Mouse (Mus musculus): Measurements from ENCODE around the gene Reps1. TPM values are rescaled to one million over a fixed set of nuclear protein-coding genes. Genes with fewer than 3 reads are reported as not detected.

The Reps1 gene
- polyA plus RNA-seq, 1 experiment from 2014 or later = 26.7 TPM

GRCm38 (mm10) chr10:18056391-18056745, 707 bp downstream of the Reps1 start:
- H3K27me3 ChIP-seq (ENCODE audit: control insufficient read depth, insufficient read depth, low read length) = no peaks in the 10 kb centered on the region
- no peaks in the 10 kb centered on the region for H3K36me3 ChIP-seq (ENCODE audit: control insufficient read depth, insufficient read depth, low read length)
- H3K9me3 ChIP-seq (ENCODE audit: control insufficient read depth, low read depth, low read length) = no peaks in the 10 kb centered on the region
- H3K27ac ChIP-seq (ENCODE audit: low read length) = peak overlapping the region; percentile 89; the same call in 1 of the 2 replicates
- ATAC-seq (ENCODE audit: insufficient number of reproducible peaks, insufficient read depth, low FRiP score, low read depth) = no peak
- peak overlapping the region; percentile 98 for H3K4me3 ChIP-seq (ENCODE audit: low read depth, low read length)
- H3K4me2 ChIP-seq (replicated peaks; ENCODE audit: low read depth, low read length) = peak overlapping the region; percentile 54
- under 1% methylated on average over 8 of the region's 8 CpGs for WGBS
- H3K9ac ChIP-seq (replicated peaks; ENCODE audit: low read depth, low read length) = peak overlapping the region; percentile 92
- peaks cover 15% of the 10 kb centered on the region; the same call in 1 of the 2 replicates for H3K4me1 ChIP-seq (ENCODE audit: control insufficient read depth, insufficient read depth, low read length)

DNA sequence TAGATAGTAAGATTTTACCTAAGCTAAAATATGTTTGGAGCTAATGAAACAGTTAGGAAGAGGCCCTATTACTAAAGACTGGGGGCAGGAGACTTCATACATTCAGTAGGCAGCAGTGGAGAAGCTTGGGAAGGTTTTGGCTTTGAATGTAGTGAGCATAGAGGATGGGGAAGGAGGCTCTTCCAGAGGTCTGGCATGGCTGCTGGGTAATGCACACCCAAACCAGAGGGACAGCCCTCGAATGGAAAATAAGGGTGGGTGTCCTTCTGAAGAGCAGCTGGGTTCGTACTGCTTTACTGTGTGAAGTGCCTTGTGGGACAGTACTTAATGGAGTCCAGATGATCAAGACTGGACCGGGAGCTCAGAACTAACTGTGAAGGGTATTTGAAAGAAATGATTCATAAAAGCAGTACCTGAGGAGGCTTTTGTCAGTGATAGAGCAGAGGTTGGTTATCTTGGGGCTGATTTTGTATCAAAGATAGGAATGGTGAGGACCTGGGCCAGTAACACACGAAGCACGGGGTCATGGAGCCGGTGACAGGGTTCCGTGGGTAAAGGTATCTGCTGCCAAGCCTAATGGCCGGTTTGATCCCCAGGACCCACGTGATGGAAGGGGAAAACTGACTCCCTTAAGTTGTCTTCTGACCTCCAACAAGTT, 3.1 kb downstream of the Reps1 start:
- Histone ChIP-seq H3K9me3 (ENCODE audit: control insufficient read depth, low read depth, low read length) (no peaks in the 10 kb centered on the region), H3K36me3 (ENCODE audit: control insufficient read depth, insufficient read depth, low read length) (no peaks in the 10 kb centered on the region), H3K4me3 (ENCODE audit: low read depth, low read length) (no peak overlapping the region), H3K4me1 (ENCODE audit: control insufficient read depth, insufficient read depth, low read length) (peaks cover 15% of the 10 kb centered on the region; the same call in 1 of the 2 replicates), H3K27me3 (ENCODE audit: control insufficient read depth, insufficient read depth, low read length) (no peaks in the 10 kb centered on the region), H3K4me2 (replicated peaks; ENCODE audit: low read depth, low read length) (no peak overlapping the region), H3K9ac (replicated peaks; ENCODE audit: low read depth, low read length) (no peak overlapping the region), H3K27ac (ENCODE audit: low read length) (no peak overlapping the region)
- no peak for ATAC-seq (ENCODE audit: insufficient number of reproducible peaks, insufficient read depth, low FRiP score, low read depth)
- WGBS = 87% methylated on average over 9 of the region's 9 CpGs

DNA sequence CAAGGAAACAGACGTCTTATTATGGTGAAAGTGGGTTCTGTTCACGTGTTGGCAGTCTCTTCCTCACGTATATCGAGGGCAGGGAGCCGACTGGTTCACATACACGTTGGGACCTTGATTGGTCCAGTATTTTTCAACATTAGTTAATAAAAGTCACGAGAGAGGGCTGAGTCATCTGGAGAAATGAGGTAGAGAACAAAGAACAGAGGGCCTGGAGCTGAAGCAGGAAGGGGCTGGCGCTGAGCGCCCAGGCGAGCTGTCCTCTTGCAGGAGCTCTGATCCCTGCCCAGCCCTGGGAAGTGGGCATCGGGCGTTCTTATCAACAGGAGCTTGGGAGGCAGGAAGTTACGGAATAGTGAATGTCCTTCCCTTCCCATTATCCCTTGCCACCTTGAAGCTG, 4.1 kb downstream of the Reps1 start:
- H3K4me2 ChIP-seq (replicated peaks; ENCODE audit: low read depth, low read length) = no peak overlapping the region
- H3K27ac ChIP-seq (ENCODE audit: low read length) = no peak overlapping the region
- H3K9ac ChIP-seq (replicated peaks; ENCODE audit: low read depth, low read length) = no peak overlapping the region
- H3K9me3 ChIP-seq (ENCODE audit: control insufficient read depth, low read depth, low read length) = no peaks in the 10 kb centered on the region
- WGBS = 80% methylated on average over 13 of the region's 13 CpGs
- H3K4me1 ChIP-seq (ENCODE audit: control insufficient read depth, insufficient read depth, low read length) = peaks cover 15% of the 10 kb centered on the region; the same call in 1 of the 2 replicates
- H3K4me3 ChIP-seq (ENCODE audit: low read depth, low read length) = no peak overlapping the region
- no peak for ATAC-seq (ENCODE audit: insufficient number of reproducible peaks, insufficient read depth, low FRiP score, low read depth)
- no peaks in the 10 kb centered on the region for H3K27me3 ChIP-seq (ENCODE audit: control insufficient read depth, insufficient read depth, low read length)
- no peaks in the 10 kb centered on the region for H3K36me3 ChIP-seq (ENCODE audit: control insufficient read depth, insufficient read depth, low read length)

DNA sequence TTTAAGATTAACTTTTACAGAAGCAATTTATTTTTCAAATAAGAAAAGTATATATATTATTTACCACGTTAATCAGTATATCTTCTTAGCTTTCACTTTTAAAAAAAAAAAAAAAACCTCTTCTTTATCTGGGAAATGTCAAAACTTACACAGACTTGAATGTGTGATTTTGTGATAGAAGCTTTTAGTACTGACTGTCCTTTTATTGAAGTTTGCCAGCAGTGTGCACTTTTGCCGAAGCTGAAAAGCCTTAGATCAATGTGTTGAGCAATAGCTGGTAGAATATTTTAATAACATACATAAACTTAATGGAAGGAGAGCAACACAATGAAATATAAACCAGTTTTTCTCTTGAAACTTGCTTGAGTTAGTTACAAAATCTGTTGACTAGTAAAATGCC, 5.1 kb downstream of the Reps1 start:
- no peaks in the 10 kb centered on the region for H3K9me3 ChIP-seq (ENCODE audit: control insufficient read depth, low read depth, low read length)
- no peaks in the 10 kb centered on the region for H3K27me3 ChIP-seq (ENCODE audit: control insufficient read depth, insufficient read depth, low read length)
- no peak overlapping the region for H3K27ac ChIP-seq (ENCODE audit: low read length)
- H3K4me3 ChIP-seq (ENCODE audit: low read depth, low read length) = no peak overlapping the region
- peaks cover 15% of the 10 kb centered on the region; the same call in 1 of the 2 replicates for H3K4me1 ChIP-seq (ENCODE audit: control insufficient read depth, insufficient read depth, low read length)
- no peak overlapping the region for H3K4me2 ChIP-seq (replicated peaks; ENCODE audit: low read depth, low read length)
- no peak overlapping the region for H3K9ac ChIP-seq (replicated peaks; ENCODE audit: low read depth, low read length)
- ATAC-seq (ENCODE audit: insufficient number of reproducible peaks, insufficient read depth, low FRiP score, low read depth) = no peak
- 70% methylated on average over 2 of the region's 2 CpGs for WGBS
- H3K36me3 ChIP-seq (ENCODE audit: control insufficient read depth, insufficient read depth, low read length) = no peaks in the 10 kb centered on the region

DNA sequence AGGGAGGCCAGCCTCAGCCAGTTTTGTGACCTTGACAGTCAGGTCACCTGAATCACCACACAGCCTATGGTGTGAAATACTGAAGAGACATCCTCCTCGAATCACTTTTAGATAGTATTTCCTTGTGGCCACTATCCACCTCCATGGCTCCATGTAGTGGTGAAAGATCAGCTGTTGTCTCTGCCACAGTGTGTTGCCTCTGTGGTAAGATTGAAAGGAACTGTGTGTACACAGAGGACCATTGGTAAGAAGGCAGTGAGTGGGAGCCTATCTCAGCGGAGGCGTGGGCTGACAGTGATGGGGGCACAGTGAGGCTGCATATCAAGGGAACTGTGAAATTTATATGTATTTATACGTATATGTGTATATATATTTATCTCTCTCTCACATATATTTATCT, 5.9 kb downstream of the Reps1 start:
- no peak overlapping the region for H3K9ac ChIP-seq (replicated peaks; ENCODE audit: low read depth, low read length)
- no peak overlapping the region for H3K27ac ChIP-seq (ENCODE audit: low read length)
- H3K9me3 ChIP-seq (ENCODE audit: control insufficient read depth, low read depth, low read length) = no peaks in the 10 kb centered on the region
- no peak for ATAC-seq (ENCODE audit: insufficient number of reproducible peaks, insufficient read depth, low FRiP score, low read depth)
- no peak overlapping the region for H3K4me3 ChIP-seq (ENCODE audit: low read depth, low read length)
- peaks cover 15% of the 10 kb centered on the region; the same call in 1 of the 2 replicates for H3K4me1 ChIP-seq (ENCODE audit: control insufficient read depth, insufficient read depth, low read length)
- no peaks in the 10 kb centered on the region for H3K36me3 ChIP-seq (ENCODE audit: control insufficient read depth, insufficient read depth, low read length)
- H3K27me3 ChIP-seq (ENCODE audit: control insufficient read depth, insufficient read depth, low read length) = no peaks in the 10 kb centered on the region
- WGBS = 93% methylated on average over 4 of the region's 4 CpGs
- H3K4me2 ChIP-seq (replicated peaks; ENCODE audit: low read depth, low read length) = no peak overlapping the region

- Histone ChIP-seq H3K4me1 (ENCODE audit: control insufficient read depth, insufficient read depth, low read length) (peaks cover 15% of the 10 kb centered on the region), H3K27me3 (ENCODE audit: control insufficient read depth, insufficient read depth, low read length) (no peaks in the 10 kb centered on the region), H3K9ac (replicated peaks; ENCODE audit: low read depth, low read length) (no peak overlapping the region), H3K9me3 (ENCODE audit: control insufficient read depth, low read depth, low read length) (no peaks in the 10 kb centered on the region), H3K27ac (ENCODE audit: low read length) (no peak overlapping the region), H3K4me3 (ENCODE audit: low read depth, low read length) (no peak overlapping the region), H3K36me3 (ENCODE audit: control insufficient read depth, insufficient read depth, low read length) (no peaks in the 10 kb centered on the region), H3K4me2 (replicated peaks; ENCODE audit: low read depth, low read length) (no peak overlapping the region)
- no peak for ATAC-seq (ENCODE audit: insufficient number of reproducible peaks, insufficient read depth, low FRiP score, low read depth)
- WGBS = 89% methylated on average over 7 of the region's 7 CpGs
Observed at GRCm38 (mm10) chr10:18064606-18065228, 9.1 kb downstream of the Reps1 start.

DNA sequence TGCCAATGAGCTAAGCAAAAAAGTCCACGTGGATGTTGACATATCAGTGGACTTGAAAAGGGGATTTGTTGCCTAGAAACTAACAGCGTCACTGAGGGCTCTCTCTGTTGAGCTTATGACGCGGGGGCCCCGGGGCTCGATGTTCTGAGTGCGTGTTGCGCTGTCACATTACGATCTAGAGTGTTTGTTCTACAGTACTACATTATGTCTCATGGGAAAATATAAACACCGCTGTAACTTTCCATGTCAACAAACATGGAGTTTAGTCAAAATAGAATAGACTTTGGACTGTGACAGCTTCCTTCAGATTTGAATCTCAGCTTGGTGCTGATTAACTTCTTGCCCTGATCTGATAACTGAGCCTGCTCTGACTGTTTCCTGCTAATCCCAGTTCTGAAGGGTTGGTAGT, 10.4 kb downstream of the Reps1 start:
- H3K4me1 ChIP-seq (ENCODE audit: control insufficient read depth, insufficient read depth, low read length) = peaks cover 24% of the 10 kb centered on the region
- no peak overlapping the region for H3K4me2 ChIP-seq (replicated peaks; ENCODE audit: low read depth, low read length)
- H3K9ac ChIP-seq (replicated peaks; ENCODE audit: low read depth, low read length) = no peak overlapping the region
- H3K27me3 ChIP-seq (ENCODE audit: control insufficient read depth, insufficient read depth, low read length) = no peaks in the 10 kb centered on the region
- no peaks in the 10 kb centered on the region for H3K36me3 ChIP-seq (ENCODE audit: control insufficient read depth, insufficient read depth, low read length)
- no peak for ATAC-seq (ENCODE audit: insufficient number of reproducible peaks, insufficient read depth, low FRiP score, low read depth)
- 70% methylated on average over 10 of the region's 10 CpGs for WGBS
- no peak overlapping the region for H3K27ac ChIP-seq (ENCODE audit: low read length)
- H3K4me3 ChIP-seq (ENCODE audit: low read depth, low read length) = no peak overlapping the region
- H3K9me3 ChIP-seq (ENCODE audit: control insufficient read depth, low read depth, low read length) = no peaks in the 10 kb centered on the region

DNA sequence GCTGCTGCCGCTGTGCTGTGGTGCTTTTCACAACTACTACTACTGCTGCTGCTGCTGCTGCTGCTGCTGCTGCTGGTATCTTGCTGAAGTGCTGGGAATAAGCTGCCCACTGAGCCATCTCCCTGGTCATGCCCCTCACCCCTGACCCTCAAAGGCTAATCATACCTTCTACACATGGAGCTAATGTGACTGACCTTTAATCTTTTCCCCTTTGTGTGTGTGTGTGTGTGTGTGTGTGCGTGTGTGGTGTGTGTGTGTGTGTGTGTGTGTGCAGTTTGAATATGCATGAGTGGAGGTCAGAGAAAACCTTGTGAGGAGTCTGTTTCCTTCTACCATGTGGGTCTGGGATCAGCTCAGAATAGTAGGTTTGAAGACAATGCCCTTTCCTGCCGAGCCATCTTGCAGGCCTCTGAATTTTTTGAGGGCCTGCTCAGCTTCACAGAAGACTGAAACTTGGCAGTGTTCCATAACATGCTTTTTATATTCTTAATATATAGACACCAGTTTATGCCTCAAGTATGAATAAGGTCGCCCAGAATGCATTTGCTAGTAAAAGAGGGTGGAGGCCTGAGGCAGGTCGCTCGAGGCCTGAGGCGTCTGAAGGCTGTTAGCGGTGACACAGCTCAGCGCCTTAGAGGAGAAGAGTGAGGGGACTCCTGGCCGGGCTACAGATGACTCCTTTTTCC, 12.2 kb downstream of the Reps1 start:
- peak; percentile 63; the same call in 1 of the 2 replicates for ATAC-seq (ENCODE audit: insufficient number of reproducible peaks, insufficient read depth, low FRiP score, low read depth)
- Histone ChIP-seq H3K9ac (replicated peaks; ENCODE audit: low read depth, low read length) (no peak overlapping the region), H3K36me3 (ENCODE audit: control insufficient read depth, insufficient read depth, low read length) (no peaks in the 10 kb centered on the region), H3K27ac (ENCODE audit: low read length) (peak overlapping the region; percentile 83), H3K4me1 (ENCODE audit: control insufficient read depth, insufficient read depth, low read length) (peaks cover 24% of the 10 kb centered on the region), H3K4me2 (replicated peaks; ENCODE audit: low read depth, low read length) (no peak overlapping the region), H3K9me3 (ENCODE audit: control insufficient read depth, low read depth, low read length) (no peaks in the 10 kb centered on the region), H3K27me3 (ENCODE audit: control insufficient read depth, insufficient read depth, low read length) (no peaks in the 10 kb centered on the region), H3K4me3 (ENCODE audit: low read depth, low read length) (no peak overlapping the region)
- WGBS = 40% methylated on average over 10 of the region's 10 CpGs
